Mouse (Mus musculus) gastrocnemius, postnatal 36 days (tissue): ENCODE results near the gene Zfp780b. TPM values are rescaled to one million over a fixed set of nuclear protein-coding genes. Genes with fewer than 3 reads are reported as not detected.
"Not testable (repeated sequence)": the region's sequence is repeated elsewhere in the genome, so short reads cannot be mapped to it uniquely, and the experiment has no call there.

Experiments
- DNase-seq, 2 experiments: peaks; one replicate each; pipeline ENCODE4 v3.0.0; 2022
- intact Hi-C: fragments of 180-260 bp; cut with DNase I; formaldehyde crosslinking; loops from one replicate; pipeline ENCODE4 v1.15.1; 2025
- long read RNA-seq, 2 experiments: library from polyadenylated mRNA; stranded (forward); transcript quantifications; one replicate each; pipeline ENCODE4 v2.0.0; 2021
- total RNA-seq, 2 experiments: library from RNA; stranded (reverse); gene quantifications; 2 replicates each; pipeline ENCODE4 v1.2.3; 2021

The Zfp780b gene
- total RNA-seq: 1 to 10 TPM; 6.0 to 6.9 TPM
- long read RNA-seq, experiment 1, partial matches to known transcripts: 0 of 1 reads
- long read RNA-seq, experiment 1, other reads (novel, unspliced or antisense): 1 of 1 reads
- long read RNA-seq, experiment 2, partial matches to known transcripts: 0 of 3 reads
- long read RNA-seq, experiment 2, other reads (novel, unspliced or antisense): 3 of 3 reads

DNA sequence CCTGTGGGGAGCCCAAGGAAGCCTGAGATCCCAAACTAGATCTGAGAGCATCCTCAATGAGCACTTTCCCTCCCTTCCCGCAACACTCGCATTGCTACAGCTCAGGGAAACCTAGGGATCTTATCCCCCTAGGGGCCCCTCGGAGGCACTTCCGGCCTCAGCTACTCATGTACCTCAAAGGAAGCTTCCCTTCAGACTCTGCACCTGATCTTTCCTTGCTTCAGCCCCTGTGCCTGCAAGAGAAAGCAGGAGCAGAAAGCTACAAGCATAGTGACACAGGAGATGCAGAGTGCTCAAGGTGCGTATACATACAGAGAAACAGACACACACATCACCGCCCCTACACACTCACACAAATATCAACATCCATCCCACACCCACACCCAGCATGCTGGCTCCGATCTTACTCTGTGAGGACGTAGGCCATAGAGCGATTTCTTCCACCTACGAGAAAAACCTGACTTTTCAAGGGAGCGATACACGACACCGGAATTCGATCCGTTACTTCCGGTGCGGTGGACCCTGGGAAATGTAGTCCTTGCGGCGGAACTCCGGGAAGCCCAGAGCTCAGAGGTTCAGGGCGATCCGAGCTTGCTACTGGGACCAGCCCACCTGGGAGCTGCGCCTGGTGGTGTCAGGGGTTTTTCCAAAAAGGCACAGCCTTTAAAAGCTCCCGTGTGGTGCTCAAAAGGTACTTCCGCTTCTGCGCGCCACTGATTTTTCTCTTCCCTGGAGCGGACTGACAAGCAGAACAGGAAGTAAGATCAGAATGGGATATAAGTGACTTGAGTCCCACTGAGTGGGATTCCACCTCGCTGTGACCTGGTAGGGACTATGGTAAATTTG lies at the start of gene Zfp780b:
TSS of gene Zfp780b (minus strand) at position 489 of the 846 bp plus-strand sequence.
- DNase-seq: peak; percentile 58 to 65
- intact Hi-C loops: no loop called here

DNA sequence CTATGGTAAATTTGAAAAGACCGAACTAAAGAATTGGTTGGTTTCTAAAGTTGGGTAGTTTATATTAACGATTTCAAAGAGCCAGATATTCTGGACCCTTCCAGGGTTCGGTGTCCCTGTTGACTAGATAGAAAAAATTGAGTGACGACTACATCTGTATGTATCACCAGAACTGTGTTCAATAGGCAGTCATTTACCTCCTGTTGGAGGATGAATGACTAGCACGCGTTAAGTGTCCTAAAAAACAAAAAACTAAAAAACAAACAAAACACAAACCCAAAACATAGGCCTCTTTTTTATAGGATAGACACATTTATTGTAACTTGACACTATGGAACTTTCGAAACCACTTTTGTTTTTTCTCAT lies 35.5 kb upstream of the Zfp780b start:
- intact Hi-C loops: no loop called here
- no peak for DNase-seq

DNA sequence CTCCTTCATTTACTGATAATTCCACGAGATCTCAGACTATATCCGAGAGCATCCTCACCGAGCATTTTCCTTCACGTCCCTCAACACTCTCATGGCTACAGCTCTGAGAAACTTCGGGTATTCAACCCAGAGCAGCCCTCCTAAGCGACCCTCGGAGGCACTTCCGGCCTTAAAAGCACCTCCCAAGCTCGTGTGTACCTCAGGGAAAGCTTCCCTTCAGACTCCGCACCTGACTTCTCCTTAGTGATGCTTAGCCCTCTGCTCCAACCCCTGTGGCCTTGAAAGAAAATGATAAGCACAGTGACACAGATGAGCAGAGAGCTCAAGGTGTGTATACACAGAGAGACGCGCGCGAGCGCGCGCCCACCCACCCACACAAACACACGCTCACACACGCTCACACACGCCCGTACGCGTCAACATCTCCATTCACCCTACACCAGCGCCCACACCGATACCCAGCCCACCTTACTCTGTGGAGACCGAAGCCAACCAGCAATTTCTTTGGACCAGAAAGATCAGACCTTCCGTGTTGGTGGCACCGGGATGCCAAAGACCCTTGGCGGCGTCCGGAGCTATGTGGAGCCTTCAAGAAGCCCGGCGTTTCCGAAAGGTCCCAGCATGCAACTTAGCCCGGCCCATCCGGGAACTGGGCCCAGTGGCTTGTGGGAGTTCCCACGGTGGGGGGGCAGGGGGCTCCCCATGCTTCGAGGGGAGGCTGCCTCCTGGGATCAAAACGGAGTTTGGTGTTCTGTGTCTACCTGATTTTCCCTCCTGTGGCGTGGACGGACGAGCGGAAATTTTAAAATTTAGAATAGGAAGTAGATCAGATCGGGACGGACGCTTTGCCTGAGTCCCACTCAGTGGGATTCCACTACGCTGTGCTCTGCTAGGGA lies 34.8 kb upstream of the Zfp780b start, which contains the start of gene Zfp850:
TSS of gene Zfp850 (minus strand) at position 567 of the 896 bp plus-strand sequence.
- DNase-seq: peak; percentile 44 to 64
- intact Hi-C loops: no loop called here

DNA sequence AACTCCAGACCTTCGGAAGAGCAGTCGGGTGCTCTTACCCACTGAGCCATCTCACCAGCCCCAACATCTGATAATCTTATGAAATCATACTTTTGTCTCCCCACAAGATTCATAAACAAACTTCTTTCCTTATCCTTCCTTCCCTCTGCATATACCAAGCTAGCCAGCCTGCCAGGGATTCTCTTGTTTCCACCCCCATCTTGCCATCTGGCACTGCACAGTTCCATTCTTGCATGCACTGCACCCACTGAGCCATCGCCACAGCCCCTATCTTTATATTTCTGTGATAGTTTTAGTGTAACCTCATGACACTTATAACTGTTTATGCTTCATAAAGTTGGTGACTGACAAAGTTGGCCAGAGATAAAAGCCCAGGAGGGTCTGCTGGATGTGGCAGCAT lies 31.3 kb upstream of the Zfp780b start:
- intact Hi-C loops: no loop called here
- no peak for DNase-seq

DNA sequence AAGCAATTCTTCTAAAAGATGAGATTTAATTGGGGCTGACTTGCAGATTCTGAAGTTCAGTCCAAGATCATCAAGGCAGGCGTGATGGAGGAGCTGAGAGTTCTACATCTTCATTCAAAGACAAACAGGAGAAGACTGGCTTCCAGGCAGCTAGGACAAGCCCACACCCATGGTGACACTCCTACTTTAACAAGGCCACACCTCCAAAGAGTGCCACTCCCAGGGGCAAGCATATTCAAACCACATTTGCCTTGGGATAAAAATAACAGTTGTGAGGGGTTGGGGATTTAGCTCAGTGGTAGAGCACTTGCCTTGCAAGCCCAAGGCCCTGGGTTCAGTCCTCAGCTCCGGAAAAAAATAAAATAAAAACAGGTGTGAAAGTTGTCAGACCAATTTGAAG lies 3.2 kb upstream of the Zfp780b start:
- intact Hi-C loops: no loop called here

DNA sequence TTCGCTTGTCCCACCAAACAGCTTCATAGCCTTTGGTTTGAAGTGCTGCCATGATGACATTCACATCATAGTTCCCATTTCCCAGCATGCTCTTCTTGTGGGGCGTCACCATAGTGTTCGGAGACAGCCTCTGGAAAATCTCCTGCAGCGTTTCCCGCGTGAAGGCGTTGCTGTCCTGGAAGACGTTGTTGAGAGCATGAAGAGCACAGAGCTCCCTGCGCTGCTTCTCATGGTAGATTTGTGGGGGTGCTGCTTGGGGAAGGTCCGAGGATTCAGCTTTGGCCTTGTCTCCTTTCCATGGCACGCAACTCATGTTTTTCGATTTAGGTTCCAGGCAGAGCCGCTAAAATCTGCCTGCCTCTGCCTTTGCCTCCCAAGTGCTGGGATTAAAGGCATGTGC lies 29.5 kb downstream of the Zfp780b start:
- DNase-seq, intact Hi-C loops: not testable (repeated sequence)

More for the DNA sequence above, 3.2 kb upstream of the Zfp780b start:
- DNase-seq: no peak

DNA sequence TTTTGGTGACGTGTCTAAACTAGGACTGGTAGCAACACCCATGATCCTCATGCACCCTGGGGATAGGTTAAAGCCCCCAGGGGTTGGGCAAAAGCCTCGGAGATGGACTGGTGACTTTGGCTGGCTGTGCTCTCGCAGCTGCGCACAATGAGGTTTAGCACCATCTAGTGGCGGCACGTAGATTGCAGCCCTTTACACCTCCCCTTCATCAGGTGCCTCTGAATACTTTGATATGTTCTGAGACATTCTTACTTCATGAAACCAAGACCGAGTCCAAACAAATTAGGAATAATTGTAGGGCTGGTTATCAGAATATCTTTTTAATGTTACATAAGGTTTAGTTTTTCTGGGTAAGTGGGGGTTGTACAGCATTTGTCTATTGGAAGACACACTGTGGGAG lies 37.1 kb downstream of the Zfp780b start:
- intact Hi-C loops, DNase-seq: not testable (repeated sequence)

DNA sequence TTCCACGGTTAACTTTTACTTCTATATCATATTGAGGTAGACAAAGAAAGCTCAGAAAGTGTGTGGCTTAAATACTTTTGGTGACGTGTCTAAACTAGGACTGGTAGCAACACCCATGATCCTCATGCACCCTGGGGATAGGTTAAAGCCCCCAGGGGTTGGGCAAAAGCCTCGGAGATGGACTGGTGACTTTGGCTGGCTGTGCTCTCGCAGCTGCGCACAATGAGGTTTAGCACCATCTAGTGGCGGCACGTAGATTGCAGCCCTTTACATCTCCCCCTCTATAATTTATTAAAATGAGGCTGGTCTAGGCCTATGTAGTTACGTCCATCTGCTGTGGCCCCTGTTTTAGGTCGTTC lies 45.2 kb downstream of the Zfp780b start:
- intact Hi-C loops: loop anchor here (2.0 kb wide), 1 partner anchor 207 kb away; no protein-coding TSS in a partner anchor
- DNase-seq: not testable (repeated sequence)

DNA sequence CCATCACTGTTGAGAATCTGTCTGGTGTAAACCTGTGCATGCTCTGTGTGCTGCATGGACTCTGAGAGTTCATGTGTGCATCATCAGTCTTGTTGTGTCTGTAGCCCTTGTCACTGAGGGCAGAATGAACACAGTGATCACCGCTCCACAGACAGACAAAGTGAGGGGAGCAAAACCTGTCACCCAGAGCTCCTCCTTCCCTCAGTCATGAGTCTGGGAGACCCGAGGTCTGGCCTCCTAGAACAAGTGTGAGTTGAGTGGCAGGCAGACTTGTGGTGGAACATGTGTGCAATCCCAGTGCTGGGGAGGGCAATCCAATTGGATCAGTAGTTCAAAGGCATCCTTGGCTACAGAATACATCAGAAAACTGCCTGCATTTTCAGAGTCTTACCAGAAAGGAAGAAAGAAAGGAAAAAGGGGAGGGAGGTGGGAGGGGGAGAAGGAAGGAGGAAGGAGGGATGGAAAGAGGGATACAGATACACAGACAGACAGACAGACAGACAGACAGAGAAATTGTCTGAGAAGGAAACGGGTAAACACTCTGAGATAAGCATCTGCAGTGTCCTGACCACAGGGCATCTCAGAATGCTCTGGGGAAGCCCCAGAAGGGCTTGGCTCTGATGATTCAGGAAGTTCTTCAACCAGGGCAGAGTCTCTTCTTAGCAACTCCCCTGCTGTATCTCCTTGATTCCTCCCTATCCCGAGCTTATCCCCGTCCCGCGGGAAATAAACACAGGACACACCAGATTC lies 45.7 kb downstream of the Zfp780b start:
- DNase-seq: no peak
- intact Hi-C loops: loop anchor here (2.0 kb wide), 1 partner anchor 206 kb away; no protein-coding TSS in a partner anchor

DNA sequence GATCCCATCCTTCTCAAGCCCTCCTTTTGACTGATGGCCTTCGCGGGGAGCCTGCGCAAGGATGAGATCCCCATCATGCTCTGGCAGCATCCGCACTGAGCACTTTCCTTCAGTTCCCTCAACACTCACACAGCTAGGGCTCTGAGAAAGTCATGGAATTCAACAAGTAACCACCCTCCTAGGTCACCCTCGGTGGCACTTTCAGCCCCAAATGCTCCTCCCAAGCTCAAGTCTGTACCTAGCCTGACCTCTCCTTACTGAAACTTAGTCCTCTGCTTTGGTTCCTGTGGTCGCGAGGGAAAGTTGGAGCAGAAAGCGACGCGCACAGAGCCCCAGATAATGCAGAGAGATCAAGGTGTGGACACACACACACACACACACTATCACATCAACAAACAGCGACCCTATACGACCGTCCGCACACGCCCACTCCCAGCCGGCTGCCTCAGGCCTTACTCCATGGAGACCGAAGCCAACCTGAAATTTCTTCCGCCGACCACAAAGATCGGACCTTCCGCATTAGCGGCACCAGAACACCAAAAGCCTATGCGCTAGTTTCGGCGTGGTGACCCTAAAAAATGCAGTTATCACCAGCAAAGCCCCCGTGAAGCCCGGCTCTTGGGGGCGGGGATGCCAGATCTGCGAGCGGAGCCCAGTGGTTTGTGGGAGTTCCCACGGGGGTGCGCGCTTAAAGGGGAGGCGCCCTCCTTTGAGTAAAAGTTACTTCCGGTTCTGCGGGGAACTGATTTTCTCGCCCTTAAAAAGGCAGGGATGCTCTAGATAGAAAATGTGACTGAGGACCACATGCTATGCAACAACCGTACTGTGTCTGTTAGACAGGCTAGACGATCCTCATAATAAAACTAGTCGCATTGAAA lies 49.9 kb downstream of the Zfp780b start, which contains the start of gene Zfp974:
TSS of gene Zfp974 (minus strand) at position 643 of the 878 bp plus-strand sequence.
- peak; percentile 26 to 42 for DNase-seq
- intact Hi-C loops: no loop called here

DNA sequence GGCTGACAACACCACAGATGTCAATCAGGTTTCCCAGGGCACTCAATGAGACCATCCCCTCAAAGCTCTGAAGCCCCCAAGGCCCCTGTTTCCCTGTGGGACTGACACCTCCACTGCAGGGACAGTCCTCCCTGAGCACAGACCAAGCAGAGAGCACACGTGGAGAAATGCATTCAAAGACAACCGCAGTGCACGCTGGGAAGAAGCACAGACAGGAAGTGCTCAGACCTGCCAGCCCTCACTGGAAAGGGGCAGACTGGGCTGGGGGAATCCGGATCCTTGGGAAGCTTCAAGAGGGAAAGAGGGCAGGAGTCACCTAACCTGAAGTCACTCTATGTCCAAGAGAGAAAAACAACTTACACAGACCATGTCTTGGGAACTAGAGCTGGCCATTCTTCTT lies 51.9 kb downstream of the Zfp780b start:
- intact Hi-C loops, DNase-seq: not testable (repeated sequence)

DNA sequence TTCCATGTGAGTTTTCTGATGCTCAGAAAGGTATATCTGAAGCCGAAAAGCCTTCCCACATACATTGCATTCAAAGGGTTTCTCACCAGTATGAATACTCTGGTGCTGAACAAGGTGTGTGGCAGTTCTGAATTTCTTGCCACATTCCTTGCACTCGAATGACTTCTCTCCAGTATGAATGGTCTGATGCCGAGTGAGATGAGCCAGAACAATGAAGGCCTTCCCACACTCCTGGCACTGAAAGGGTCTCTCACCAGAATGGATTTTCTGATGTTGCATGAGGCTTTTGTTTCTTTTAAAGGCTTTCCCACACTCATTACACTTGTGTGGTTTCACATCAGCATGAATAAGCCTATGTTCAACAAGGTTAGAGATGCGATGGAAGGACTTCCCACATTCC lies 68.0 kb downstream of the Zfp780b start:
- intact Hi-C loops, DNase-seq: not testable (repeated sequence)

Other genes starting within 250 kb of the Zfp780b start
- 1 to 10 TPM; 4.5 to 5.8 TPM for gene Zfp60, start 247.8 kb downstream of the Zfp780b start, total RNA-seq
- gene Zfp626, start 172.0 kb downstream of the Zfp780b start, total RNA-seq: 1 to 10 TPM; 3.4 to 3.5 TPM
- 1 to 10 TPM; 1.7 to 2.7 TPM for gene Zfp59, start 140.6 kb downstream of the Zfp780b start, total RNA-seq
- 1 to 10 TPM; 1.7 to 3.2 TPM for gene Zfp607a, start 121.6 kb downstream of the Zfp780b start, total RNA-seq
- gene Zfp974, start 49.7 kb downstream of the Zfp780b start, total RNA-seq: 1 to 10 TPM; 3.2 to 3.5 TPM
- gene Zfp850, start 34.9 kb upstream of the Zfp780b start, total RNA-seq: under 1 TPM; 0.23 to 0.44 TPM
- 100 to 1,000 TPM in 1 of 2 experiments, 10 to 100 TPM in 1; 99.1 to 100 TPM for gene Psmc4, start 70.9 kb upstream of the Zfp780b start, total RNA-seq
- gene Fcgbp, start 92.1 kb upstream of the Zfp780b start, total RNA-seq: under 1 TPM in 1 of 2 experiments, not detected in 1; 0.13 TPM
- gene 9530053A07Rik, start 150.3 kb upstream of the Zfp780b start, total RNA-seq: not detected
- 10 to 100 TPM; 18.8 to 22.9 TPM for gene Fbl, start 190.5 kb upstream of the Zfp780b start, total RNA-seq
- gene Dyrk1b, start 200.3 kb upstream of the Zfp780b start, total RNA-seq: 10 to 100 TPM; 82.4 to 90.6 TPM